Mouse (Mus musculus) liver, embryonic 16.5 days (tissue): ENCODE data around the gene Inhbb. TPM values are rescaled to one million over a fixed set of nuclear protein-coding genes. Genes with fewer than 3 reads are reported as not detected.

Source experiments
- ATAC-seq: fragments of 200-750 bp; cut with Nextera tagmentation; 2 replicates; pipeline ENCODE4 v1.8.0; 2017; ENCODE audit warnings: low read depth, mild to moderate bottlenecking, moderate number of reproducible peaks, moderate library complexity
- H3K27ac ChIP-seq: fragments of 300-500 bp; sonication (generic); 2 replicates; pipeline ENCODE4 v1.5.1; 2014; ENCODE audit warnings: mild to moderate bottlenecking, low read length
- H3K27me3 ChIP-seq: fragments of 300-500 bp; sonication (generic); 2 replicates; pipeline ENCODE4 v1.6.1; 2014; ENCODE audit warnings: low read depth, low read length, mixed read lengths; ENCODE audit not compliant: control insufficient read depth, insufficient read depth
- H3K36me3 ChIP-seq: fragments of 300-500 bp; sonication (generic); 2 replicates; pipeline ENCODE4 v1.6.1; 2014; ENCODE audit warnings: mild to moderate bottlenecking; ENCODE audit not compliant: control insufficient read depth, insufficient read depth
- H3K4me1 ChIP-seq: fragments of 300-500 bp; sonication (generic); 2 replicates; pipeline ENCODE4 v1.6.1; 2014; ENCODE audit warnings: low read depth, low read length, mixed read lengths; ENCODE audit not compliant: control insufficient read depth
- H3K4me2 ChIP-seq: fragments of 300-500 bp; sonication (generic); 2 replicates; pipeline ENCODE4 v1.6.1; 2014; ENCODE audit warnings: low read depth, low read length, mixed read lengths
- H3K4me3 ChIP-seq: fragments of 300-500 bp; sonication (generic); 2 replicates; pipeline ENCODE4 v1.5.1; 2014; ENCODE audit warnings: low read depth, mild to moderate bottlenecking, low read length
- H3K9ac ChIP-seq: fragments of 300-500 bp; sonication (generic); 2 replicates; pipeline ENCODE4 v1.6.1; 2014; ENCODE audit warnings: low read depth, low read length
- H3K9me3 ChIP-seq: fragments of 300-500 bp; sonication (generic); replicated peaks from 2 replicates; pipeline ENCODE4 v1.6.1; 2016; ENCODE audit warnings: low read length; ENCODE audit not compliant: control insufficient read depth
- WGBS: fragments of 180-500 bp; shearing (Covaris S2); extraction: QIAGEN DNeasy Blood & Tissue Kit; methylation state at CpG from one replicate; pipeline ENCODE4 v1.1.7; 2014; ENCODE audit not compliant: insufficient replicate concordance; 5-methylcytosine and 5-hydroxymethylcytosine counted together
- polyA plus RNA-seq: library from polyadenylated mRNA; unstranded; fragments of >200 nt; fragmentation: Nextera tagmentation; extraction: Ambion mirVana; gene quantifications from 2 replicates; pipeline ENCODE4 v1.2.1, GENCODE M21; 2015

The Inhbb gene
- polyA plus RNA-seq, 1 experiment from 2014 or later: 0.09 TPM

GRCm38 (mm10) chr1:119450651-119451345 lies 28.8 kb upstream of the Inhbb start:
- no peaks in the 10 kb centered on the region for H3K4me1 ChIP-seq
- no peaks in the 10 kb centered on the region for H3K36me3 ChIP-seq
- no peak overlapping the region for H3K4me3 ChIP-seq
- no peaks in the 10 kb centered on the region for H3K27me3 ChIP-seq
- 66% methylated on average over 10 of the region's 10 CpGs for WGBS
- H3K9ac ChIP-seq: no peak overlapping the region
- no peak overlapping the region for H3K4me2 ChIP-seq
- no peaks in the 10 kb centered on the region for H3K9me3 ChIP-seq
- ATAC-seq: no peak
- no peak overlapping the region for H3K27ac ChIP-seq

- ATAC-seq: no peak
- H3K9ac ChIP-seq: no peak overlapping the region
- 33% methylated on average over 10 of the region's 10 CpGs for WGBS
Observed at GRCm38 (mm10) chr1:119446753-119447283, 24.8 kb upstream of the Inhbb start.

GRCm38 (mm10) chr1:119443591-119444350 lies 21.7 kb upstream of the Inhbb start:
- Histone ChIP-seq H3K4me3 (no peak overlapping the region), H3K36me3 (no peaks in the 10 kb centered on the region), H3K4me2 (no peak overlapping the region), H3K9ac (no peak overlapping the region), H3K27me3 (no peaks in the 10 kb centered on the region), H3K27ac (no peak overlapping the region), H3K9me3 (no peaks in the 10 kb centered on the region), H3K4me1 (no peaks in the 10 kb centered on the region)
- WGBS: 64% methylated on average over 21 of the region's 21 CpGs
- no peak for ATAC-seq

More at GRCm38 (mm10) chr1:119446753-119447283, 24.8 kb upstream of the Inhbb start:
- H3K4me3 ChIP-seq: no peak overlapping the region
- H3K27ac ChIP-seq: no peak overlapping the region
- no peak overlapping the region for H3K4me2 ChIP-seq
- no peaks in the 10 kb centered on the region for H3K9me3 ChIP-seq
- H3K36me3 ChIP-seq: no peaks in the 10 kb centered on the region
- H3K27me3 ChIP-seq: no peaks in the 10 kb centered on the region
- H3K4me1 ChIP-seq: no peaks in the 10 kb centered on the region

DNA sequence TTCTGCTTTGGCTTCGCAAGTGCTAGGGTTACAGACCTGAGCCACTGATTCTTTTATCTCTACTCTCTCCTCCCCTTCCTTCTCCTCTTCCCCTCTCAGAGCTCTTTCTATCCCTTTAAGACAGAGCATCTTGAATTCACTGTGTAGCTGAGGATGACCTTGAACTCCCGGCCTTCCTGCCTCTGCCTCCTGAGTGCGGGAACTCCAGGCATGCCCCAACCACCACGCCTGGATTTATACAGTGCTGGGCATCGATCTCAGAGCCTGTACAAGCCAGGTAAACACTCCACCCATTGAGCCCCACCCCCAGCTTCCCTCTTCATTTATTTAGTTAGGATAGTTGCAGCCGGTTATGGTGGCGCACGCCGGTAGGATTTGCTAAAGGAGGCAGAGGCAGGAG lies 20.9 kb upstream of the Inhbb start:
- 70% methylated on average over 9 of the region's 9 CpGs for WGBS
- no peaks in the 10 kb centered on the region for H3K4me1 ChIP-seq
- H3K9me3 ChIP-seq: no peaks in the 10 kb centered on the region
- no peak overlapping the region for H3K27ac ChIP-seq
- no peak overlapping the region for H3K4me2 ChIP-seq
- no peak for ATAC-seq
- no peaks in the 10 kb centered on the region for H3K36me3 ChIP-seq
- no peak overlapping the region for H3K4me3 ChIP-seq
- H3K9ac ChIP-seq: no peak overlapping the region
- no peaks in the 10 kb centered on the region for H3K27me3 ChIP-seq

DNA sequence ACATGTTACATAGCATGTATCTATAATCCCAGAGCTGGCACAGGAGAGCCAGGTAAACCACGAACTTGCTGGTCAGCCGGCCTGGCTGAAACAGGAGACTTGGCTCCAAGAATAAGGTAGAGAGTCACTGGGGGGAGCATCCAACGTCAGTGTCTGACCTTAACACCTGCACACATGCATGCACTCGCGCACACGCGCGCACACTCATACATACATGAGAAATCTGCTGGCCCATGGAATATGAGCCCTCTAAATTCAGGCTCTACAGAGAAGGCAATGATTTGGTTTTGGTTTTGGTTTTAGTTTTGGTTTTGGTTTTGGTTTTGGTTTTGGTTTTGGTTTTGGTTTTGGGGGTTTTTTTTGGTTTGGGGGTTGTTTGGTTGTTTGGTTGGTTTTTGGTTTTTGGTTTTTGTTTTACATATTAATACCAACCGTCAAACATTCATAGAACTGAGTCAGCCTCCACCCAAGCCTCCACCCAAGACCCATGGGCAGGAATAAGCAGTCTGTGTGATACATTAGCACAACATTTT lies 16.1 kb upstream of the Inhbb start:
- Histone ChIP-seq H3K4me3 (no peak overlapping the region), H3K27ac (no peak overlapping the region), H3K9ac (no peak overlapping the region), H3K4me1 (no peaks in the 10 kb centered on the region), H3K27me3 (no peaks in the 10 kb centered on the region), H3K36me3 (no peaks in the 10 kb centered on the region), H3K9me3 (no peaks in the 10 kb centered on the region), H3K4me2 (no peak overlapping the region)
- 71% methylated on average over 9 of the region's 9 CpGs for WGBS
- no peak for ATAC-seq

DNA sequence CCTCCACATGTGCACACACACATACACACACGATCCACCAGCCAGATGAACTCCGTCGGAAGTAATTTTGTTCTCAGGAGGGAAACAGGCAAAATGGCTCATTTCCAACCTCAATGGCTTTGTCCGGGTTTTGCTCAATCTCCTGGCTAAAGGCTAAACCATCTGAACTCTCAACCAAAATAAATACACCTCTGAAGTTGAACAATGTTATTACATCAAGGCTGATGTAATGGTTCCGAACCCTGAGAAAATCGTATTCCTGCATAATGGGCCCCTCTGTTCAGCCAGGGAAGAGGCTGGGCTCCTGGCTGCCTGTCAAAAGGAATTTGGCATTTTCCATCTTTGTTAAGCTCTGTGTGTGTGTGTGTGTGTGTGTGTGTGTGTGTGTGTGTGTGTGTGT lies 15.4 kb upstream of the Inhbb start:
- ATAC-seq: no peak
- Histone ChIP-seq H3K9ac (no peak overlapping the region), H3K4me3 (no peak overlapping the region), H3K9me3 (no peaks in the 10 kb centered on the region), H3K4me1 (no peaks in the 10 kb centered on the region), H3K27ac (no peak overlapping the region), H3K36me3 (no peaks in the 10 kb centered on the region), H3K4me2 (no peak overlapping the region), H3K27me3 (no peaks in the 10 kb centered on the region)
- 57% methylated on average over 6 of the region's 6 CpGs for WGBS

DNA sequence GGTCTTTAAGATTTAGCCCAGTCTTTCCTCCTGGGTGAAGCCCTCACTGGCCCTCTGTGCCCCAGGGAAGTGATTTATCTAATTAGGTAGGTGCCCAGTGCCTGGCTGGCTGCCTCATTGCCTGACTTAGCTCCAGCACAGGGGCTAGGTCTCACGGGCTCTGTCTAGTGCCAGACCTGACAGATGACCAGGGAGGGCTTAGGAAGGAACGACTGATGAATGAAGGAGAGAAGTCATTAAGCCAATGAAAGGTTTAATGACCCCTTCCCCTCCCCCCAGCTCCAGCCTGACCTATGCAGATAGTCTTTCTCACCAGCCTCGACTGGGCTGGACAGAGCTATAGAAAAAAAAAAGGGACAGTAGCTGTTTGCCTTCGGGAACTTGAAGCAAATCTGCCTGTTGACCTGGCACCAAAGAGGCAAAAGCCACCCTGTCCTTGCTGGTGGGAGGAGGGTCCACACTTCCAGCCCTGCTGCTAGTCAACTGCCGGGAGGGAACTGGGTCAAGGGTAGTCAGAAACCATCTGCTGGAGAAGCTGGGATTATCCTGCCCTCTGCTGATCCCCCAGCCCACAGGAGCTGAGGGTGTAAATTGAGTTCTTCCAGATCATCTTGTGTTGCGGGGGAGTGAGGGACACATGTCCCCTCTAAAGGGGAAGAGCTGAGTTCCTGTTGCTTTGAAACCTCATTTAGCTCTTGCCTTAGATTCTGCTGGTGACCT lies 2.3 kb upstream of the Inhbb start:
- no peak for ATAC-seq
- WGBS: 6% methylated on average over 6 of the region's 6 CpGs
- H3K9ac ChIP-seq: no peak overlapping the region
- H3K9me3 ChIP-seq: no peaks in the 10 kb centered on the region
- H3K27me3 ChIP-seq: peaks cover 55% of the 10 kb centered on the region
- no peak overlapping the region for H3K4me3 ChIP-seq
- peaks cover 2% of the 10 kb centered on the region; the same call in 1 of the 2 replicates for H3K4me1 ChIP-seq
- H3K4me2 ChIP-seq: no peak overlapping the region
- H3K36me3 ChIP-seq: no peaks in the 10 kb centered on the region
- H3K27ac ChIP-seq: no peak overlapping the region

DNA sequence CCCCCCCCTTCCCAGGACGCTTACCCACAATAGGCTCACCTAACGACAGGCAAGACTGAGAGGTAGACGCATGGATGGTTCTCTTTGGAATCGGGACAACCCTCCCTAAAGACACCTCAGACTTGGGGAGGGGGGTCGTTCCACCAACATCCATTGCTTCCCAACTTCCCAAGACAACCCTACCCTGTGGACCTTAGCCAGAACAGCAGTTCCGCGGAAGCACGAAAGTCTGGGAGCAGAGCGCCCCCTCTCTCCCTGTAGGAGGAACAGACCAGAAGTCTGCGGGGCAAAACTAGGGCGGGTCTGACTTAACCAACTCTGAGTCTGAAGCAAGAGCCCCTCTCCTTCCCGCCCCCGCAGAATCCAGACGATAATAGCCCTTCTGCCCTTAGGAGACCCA lies 1.5 kb upstream of the Inhbb start:
- 6% methylated on average over 13 of the region's 14 CpGs for WGBS
- no peak for ATAC-seq
- H3K27ac ChIP-seq: no peak overlapping the region

More for the DNA sequence above, 1.5 kb upstream of the Inhbb start:
- peaks cover 2% of the 10 kb centered on the region; the same call in 1 of the 2 replicates for H3K4me1 ChIP-seq
- peaks cover 63% of the 10 kb centered on the region for H3K27me3 ChIP-seq
- no peak overlapping the region for H3K4me3 ChIP-seq
- H3K9me3 ChIP-seq: no peaks in the 10 kb centered on the region
- H3K4me2 ChIP-seq: no peak overlapping the region
- H3K36me3 ChIP-seq: no peaks in the 10 kb centered on the region
- no peak overlapping the region for H3K9ac ChIP-seq
